Comparison of ENCODE assay signal across 9 mouse cellular contexts in genomic region chr13:73822187-73822800, GRCm38 (mm10). TPM values are rescaled to one million over a fixed set of nuclear protein-coding genes. Genes with fewer than 3 reads are reported as not detected.
DNase-seq lines count a peak whose midpoint lies in the region; ATAC-seq and TF ChIP-seq lines count a peak whose summit lies in the region.
"Had no signal": no experiment of that assay in that cellular context is flagged by ENCODE, and none has a peak within 500 bp of the region (broad histone marks: within the 10 kb centered on the region; RNA-seq: fewer than 3 reads in every experiment).

No protein-coding gene starts in this region.

- 68% methylated on average over 4 of the region's 4 CpGs for WGBS in forebrain, embryonic 11.5 days
- 69% methylated on average over 4 of the region's 4 CpGs for WGBS in forebrain, embryonic 15.5 days
- 66% methylated on average over 4 of the region's 4 CpGs for WGBS in kidney, postnatal 0 days
- WGBS in lung, postnatal 0 days, result 56% methylated on average over 4 of the region's 4 CpGs

- no peaks in the 10 kb centered on the region for H3K36me3 ChIP-seq in forebrain, embryonic 11.5 days (ENCODE audit: control insufficient read depth, insufficient read depth, low read length)
- no peaks in the 10 kb centered on the region for H3K36me3 ChIP-seq in forebrain, embryonic 15.5 days
- H3K36me3 ChIP-seq in CH12.LX (replicated peaks in 1 of 2; ENCODE audit: control insufficient read depth in 1 of 2, insufficient read depth in 1 of 2, low read length in 1 of 2), result no peaks in the 10 kb centered on the region
- no peaks in the 10 kb centered on the region for H3K36me3 ChIP-seq in kidney, postnatal 0 days (ENCODE audit: insufficient read depth, low read length)
- no peaks in the 10 kb centered on the region for H3K36me3 ChIP-seq in lung, postnatal 0 days (ENCODE audit: insufficient read depth, low read length)
- H3K36me3 ChIP-seq: liver, embryonic 15.5 days had no signal

- H3K4me3 ChIP-seq in forebrain, embryonic 11.5 days (ENCODE audit: low read depth, low read length), result no peak overlapping the region
- H3K4me3 ChIP-seq in forebrain, embryonic 15.5 days, result no peak overlapping the region
- H3K4me3 ChIP-seq in CH12.LX (replicated peaks in 1 of 3; ENCODE audit: low read depth in 2 of 3, low read length in 2 of 3, poor library complexity in 1 of 3), result no peak overlapping the region
- H3K4me3 ChIP-seq in kidney, postnatal 0 days (replicated peaks; ENCODE audit: low read depth, low read length), result no peak overlapping the region
- H3K4me3 ChIP-seq in lung, postnatal 0 days (ENCODE audit: low read depth, low read length), result no peak overlapping the region
- H3K4me3 ChIP-seq: liver, embryonic 15.5 days had no signal

- dilution Hi-C loops in CH12.LX (cut with MboI; ENCODE audit: extremely low pct_ligation_motif_present, extremely low pct_unique_long_range_greater_than_20kb, low sequenced_read_pairs), result no loop called here

- no peaks in the 10 kb centered on the region for H3K27me3 ChIP-seq in forebrain, embryonic 11.5 days (ENCODE audit: control insufficient read depth, insufficient read depth, low read length)
- no peaks in the 10 kb centered on the region for H3K27me3 ChIP-seq in forebrain, embryonic 15.5 days
- no peaks in the 10 kb centered on the region for H3K27me3 ChIP-seq in CH12.LX (replicated peaks)
- H3K27me3 ChIP-seq in kidney, postnatal 0 days (ENCODE audit: insufficient read depth, low read length), result no peaks in the 10 kb centered on the region
- H3K27me3 ChIP-seq in lung, postnatal 0 days (replicated peaks; ENCODE audit: insufficient read depth, low read length), result no peaks in the 10 kb centered on the region
- H3K27me3 ChIP-seq: liver, embryonic 15.5 days had no signal

- peak; percentile 72 for DNase-seq in forebrain, embryonic 11.5 days (ENCODE audit: low spot score)
- peak; percentile 61 for DNase-seq in CH12.LX (ENCODE audit: extremely low read depth)
- DNase-seq in brain, embryonic 14.5 days (ENCODE audit: low read depth), result peak; percentile 57
- peak; percentile 76 for DNase-seq in kidney, postnatal 0 days (ENCODE audit: low spot score)
- peak; percentile 77 for DNase-seq in lung, postnatal 0 days (ENCODE audit: low spot score)
- peak; percentile 30 to 65 for DNase-seq in spleen, adult 18-20 months

- in situ Hi-C loops in CH12.LX (cut with MboI; ENCODE audit: low pct_ligation_motif_present, low pct_unique_long_range_greater_than_20kb, low sequenced_read_pairs), result loop anchor here (10.0 kb wide), 1 partner anchor 97 kb away; no protein-coding TSS in a partner anchor

- TF ChIP-seq RAD21 in CH12.LX (IDR thresholded peaks at IDR 0.05; ENCODE audit: low read depth, low read length), result peak; percentile 82

- ATAC-seq in forebrain, embryonic 11.5 days (replicated peaks; ENCODE audit: low FRiP score), result peak; percentile 28; the same call in 1 of the 2 replicates
- no peak for ATAC-seq in forebrain, embryonic 15.5 days (replicated peaks)
- ATAC-seq in frontal cortex, adult (ENCODE audit: low TSS enrichment), result peak; percentile 85
- ATAC-seq in kidney, postnatal 0 days (replicated peaks; ENCODE audit: low FRiP score, low read depth), result peak; percentile 34; the same call in 1 of the 2 replicates
- ATAC-seq in lung, postnatal 0 days, result peak; percentile 46; the same call in 1 of the 2 replicates

- TF ChIP-seq CTCF in CH12.LX (conservative IDR thresholded peaks at IDR 0.05 in 1 of 2, IDR thresholded peaks at IDR 0.05 in 1 of 2; ENCODE audit: low read depth in 2 of 2, low read length in 2 of 2), result peak; percentile 74 to 93
- TF ChIP-seq CTCF in brain, embryonic 14.5 days (IDR thresholded peaks at IDR 0.05; ENCODE audit: borderline replicate concordance, extremely low read depth, insufficient read depth, insufficient read length), result peak; percentile 57; the same call in 1 of the 2 replicates
- TF ChIP-seq CTCF in kidney, postnatal 0 days (IDR thresholded peaks at IDR 0.05; ENCODE audit: low read depth), result peak; percentile 92
- peak; percentile 94 for TF ChIP-seq CTCF in lung, postnatal 0 days (IDR thresholded peaks at IDR 0.05)

- no peak overlapping the region for H3K9ac ChIP-seq in forebrain, embryonic 11.5 days (ENCODE audit: low read length)
- no peak overlapping the region for H3K9ac ChIP-seq in forebrain, embryonic 15.5 days (replicated peaks)
- H3K9ac ChIP-seq in CH12.LX (ENCODE audit: insufficient read depth, low read depth), result no peak overlapping the region
- H3K9ac ChIP-seq in kidney, postnatal 0 days (ENCODE audit: low read depth, low read length), result no peak overlapping the region
- H3K9ac ChIP-seq in lung, postnatal 0 days (replicated peaks; ENCODE audit: low read depth), result no peak overlapping the region
- H3K9ac ChIP-seq: liver, embryonic 15.5 days had no signal

- H3K27ac ChIP-seq in forebrain, embryonic 11.5 days (ENCODE audit: low read depth, low read length), result no peak overlapping the region
- H3K27ac ChIP-seq in forebrain, embryonic 15.5 days (replicated peaks), result no peak overlapping the region
- no peak overlapping the region for H3K27ac ChIP-seq in CH12.LX (ENCODE audit: insufficient read depth, low read depth)
- H3K27ac ChIP-seq in kidney, postnatal 0 days, result no peak overlapping the region
- H3K27ac ChIP-seq in lung, postnatal 0 days (ENCODE audit: low read length), result no peak overlapping the region
- H3K27ac ChIP-seq: liver, embryonic 15.5 days had no signal

- TF ChIP-seq EP300 in CH12.LX (IDR thresholded peaks at IDR 0.05; ENCODE audit: low read length), result no peak
- TF ChIP-seq EP300 in lung, postnatal 0 days (IDR thresholded peaks at IDR 0.05), result no peak

- no peak overlapping the region for H3K4me2 ChIP-seq in forebrain, embryonic 11.5 days (ENCODE audit: low read depth, low read length, severe bottlenecking)
- no peak overlapping the region for H3K4me2 ChIP-seq in forebrain, embryonic 15.5 days (replicated peaks)
- no peak overlapping the region for H3K4me2 ChIP-seq in CH12.LX (ENCODE audit: insufficient read depth, low read depth, poor library complexity, severe bottlenecking)
- H3K4me2 ChIP-seq in kidney, postnatal 0 days (ENCODE audit: low read length), result no peak overlapping the region
- H3K4me2 ChIP-seq in lung, postnatal 0 days (replicated peaks; ENCODE audit: low read depth, low read length), result no peak overlapping the region
- H3K4me2 ChIP-seq: liver, embryonic 15.5 days had no signal

- H3K79me2 ChIP-seq in CH12.LX (replicated peaks; ENCODE audit: control insufficient read depth, extremely low read depth, insufficient read depth, poor library complexity, severe bottlenecking), result no peaks in the 10 kb centered on the region

- no peaks in the 10 kb centered on the region for H3K4me1 ChIP-seq in forebrain, embryonic 11.5 days (replicated peaks; ENCODE audit: control insufficient read depth, insufficient read depth, low read length)
- H3K4me1 ChIP-seq in forebrain, embryonic 15.5 days, result no peaks in the 10 kb centered on the region
- H3K4me1 ChIP-seq in CH12.LX (ENCODE audit: control insufficient read depth in 1 of 2, insufficient read depth in 2 of 2), result peaks cover 0 to 6% of the 10 kb centered on the region in 2 experiments; a peak in 2 of 4 replicates
- H3K4me1 ChIP-seq in kidney, postnatal 0 days (replicated peaks; ENCODE audit: insufficient read depth, low read length), result no peaks in the 10 kb centered on the region
- no peaks in the 10 kb centered on the region for H3K4me1 ChIP-seq in lung, postnatal 0 days (ENCODE audit: insufficient read depth, low read depth, low read length)

- no peaks in the 10 kb centered on the region for H3K9me3 ChIP-seq in forebrain, embryonic 11.5 days (ENCODE audit: control insufficient read depth, low read length)
- H3K9me3 ChIP-seq in forebrain, embryonic 15.5 days, result no peaks in the 10 kb centered on the region
- H3K9me3 ChIP-seq in CH12.LX (replicated peaks; ENCODE audit: low read length), result no peaks in the 10 kb centered on the region
- no peaks in the 10 kb centered on the region for H3K9me3 ChIP-seq in kidney, postnatal 0 days (replicated peaks; ENCODE audit: low read length)
- no peaks in the 10 kb centered on the region for H3K9me3 ChIP-seq in lung, postnatal 0 days (ENCODE audit: low read length)
- H3K9me3 ChIP-seq: liver, embryonic 15.5 days had no signal

- TF ChIP-seq POLR2A in CH12.LX (IDR thresholded peaks at IDR 0.05; ENCODE audit: low read depth, low read length), result no peak
- TF ChIP-seq POLR2A in brain, embryonic 14.5 days (IDR thresholded peaks at IDR 0.05; ENCODE audit: borderline replicate concordance, extremely low read depth, insufficient read depth, insufficient read length, poor library complexity, severe bottlenecking), result no peak

TF ChIP-seq in CH12.LX, 34 proteins besides CTCF, POLR2A, EP300 and RAD21:
- TF ChIP-seq ZNF384 (IDR thresholded peaks at IDR 0.05; ENCODE audit: low read depth, low read length) (no peak), SMC3 (IDR thresholded peaks at IDR 0.05; ENCODE audit: low read depth, low read length) (peak; percentile 90), JUN (IDR thresholded peaks at IDR 0.05; ENCODE audit: insufficient read depth, low read depth, low read length) (no peak), ZC3H11A (IDR thresholded peaks at IDR 0.05; ENCODE audit: low read depth, low read length) (peak; percentile 24; the same call in 1 of the 2 replicates)

RNA-seq across cellular contexts. Expression of gene Nkd2, which starts 25.1 kb away (rescaled TPM):
- 12.3 and 13.5 TPM in 2 replicates for polyA plus RNA-seq in forebrain, embryonic 11.5 days (2014; fragmentation: Nextera tagmentation; extraction: Ambion mirVana)
- polyA plus RNA-seq in forebrain, embryonic 15.5 days (2015; fragmentation: Nextera tagmentation; extraction: Ambion mirVana), result 7.4 and 8.1 TPM in 2 replicates
- not detected in 2 replicates for total RNA-seq in CH12.LX (2012; rRNA removed)
- total RNA-seq in CH12.LX (2014; rRNA removed), result not detected in 2 replicates
- polyA plus RNA-seq in CH12.LX (2012; ENCODE audit: insufficient read length, low read depth), result not detected in 2 replicates
- polyA plus RNA-seq in brain, embryonic 14.5 days (2012; rRNA removed), result 14.6 and 19.3 TPM in 2 replicates
- polyA plus RNA-seq in kidney, postnatal 0 days (2015; fragmentation: Nextera tagmentation; extraction: Ambion mirVana), result 8.9 and 10.1 TPM in 2 replicates
- 3.1 and 3.2 TPM in 2 replicates for polyA plus RNA-seq in lung, postnatal 0 days (2015; fragmentation: Nextera tagmentation; extraction: Ambion mirVana)
